Mouse (Mus musculus): ENCODE data around the gene Arsg.

Gene Arsg

GRCm38 (mm10) chr11:109473171-109474085 lies at the start of gene Arsg, which contains the start of gene Slc16a6:
Gene Arsg (plus strand): TSS chr11:109473374.
Gene Slc16a6 (minus strand): TSS chr11:109473598.
- peak; percentile 71 for DNase-seq (ENCODE audit: low read depth, low spot score)

- DNase-seq (ENCODE audit: low read depth, low spot score) = peak; percentile 98
Observed at GRCm38 (mm10) chr11:109425392-109426271, 47.5 kb upstream of the Arsg start, which contains the start of gene Amz2. Gene Amz2 (plus strand): TSS chr11:109425946.

- DNase-seq (ENCODE audit: low read depth, low spot score) = no peak
Observed at GRCm38 (mm10) chr11:109426272-109426586, 46.9 kb upstream of the Arsg start.

GRCm38 (mm10) chr11:109427353-109427752 lies 45.8 kb upstream of the Arsg start:
- no peak for DNase-seq (ENCODE audit: low read depth, low spot score)

- DNase-seq (ENCODE audit: low read depth, low spot score) = no peak
Observed at GRCm38 (mm10) chr11:109434233-109434798, 38.9 kb upstream of the Arsg start.

GRCm38 (mm10) chr11:109436889-109437288 lies 36.3 kb upstream of the Arsg start:
- no peak for DNase-seq (ENCODE audit: low read depth, low spot score)

GRCm38 (mm10) chr11:109439209-109439608 lies 34.0 kb upstream of the Arsg start:
- DNase-seq (ENCODE audit: low read depth, low spot score) = no peak

- peak; percentile 27 for DNase-seq (ENCODE audit: low read depth, low spot score)
Observed at GRCm38 (mm10) chr11:109439829-109440340, 33.3 kb upstream of the Arsg start.

- DNase-seq (ENCODE audit: low read depth, low spot score) = no peak
Observed at GRCm38 (mm10) chr11:109440641-109441040, 32.5 kb upstream of the Arsg start.

- peak; percentile 35 for DNase-seq (ENCODE audit: low read depth, low spot score)
Observed at GRCm38 (mm10) chr11:109441119-109441518, 32.1 kb upstream of the Arsg start.

- DNase-seq (ENCODE audit: low read depth, low spot score) = no peak
Observed at GRCm38 (mm10) chr11:109442166-109442730, 30.9 kb upstream of the Arsg start.

- DNase-seq (ENCODE audit: low read depth, low spot score) = no peak
Observed at GRCm38 (mm10) chr11:109443468-109444263, 29.5 kb upstream of the Arsg start.

GRCm38 (mm10) chr11:109444600-109444999 lies 28.6 kb upstream of the Arsg start:
- DNase-seq (ENCODE audit: low read depth, low spot score) = no peak

- peak; percentile 38 for DNase-seq (ENCODE audit: low read depth, low spot score)
Observed at GRCm38 (mm10) chr11:109445438-109446035, 27.6 kb upstream of the Arsg start.

- no peak for DNase-seq (ENCODE audit: low read depth, low spot score)
Observed at GRCm38 (mm10) chr11:109451169-109451568, 22.0 kb upstream of the Arsg start.

- no peak for DNase-seq (ENCODE audit: low read depth, low spot score)
Observed at GRCm38 (mm10) chr11:109456261-109456660, 16.9 kb upstream of the Arsg start.

GRCm38 (mm10) chr11:109458165-109458564 lies 15.0 kb upstream of the Arsg start:
- no peak for DNase-seq (ENCODE audit: low read depth, low spot score)

- no peak for DNase-seq (ENCODE audit: low read depth, low spot score)
Observed at GRCm38 (mm10) chr11:109460586-109460985, 12.6 kb upstream of the Arsg start.

GRCm38 (mm10) chr11:109465068-109465467 lies 8.1 kb upstream of the Arsg start:
- no peak for DNase-seq (ENCODE audit: low read depth, low spot score)

- no peak for DNase-seq (ENCODE audit: low read depth, low spot score)
Observed at GRCm38 (mm10) chr11:109466987-109467386, 6.2 kb upstream of the Arsg start.
